Mouse (Mus musculus) c-Kit-positive CD71-positive TER-119-negative erythroid progenitor cells, embryonic 14.5 days (primary cell): Measurements from ENCODE around the gene Nkx6-2.

Source experiments
- DNase-seq: peaks from one replicate; pipeline ENCODE4 v3.0.0-alpha.2; 2013; ENCODE audit warnings: low read depth

Nkx6-2 gene

GRCm38 (mm10) chr7:139582595-139582994 is at the start of gene Nkx6-2:
Nkx6-2 (minus strand) TSS chr7:139582797.
- no peak for DNase-seq

DNA sequence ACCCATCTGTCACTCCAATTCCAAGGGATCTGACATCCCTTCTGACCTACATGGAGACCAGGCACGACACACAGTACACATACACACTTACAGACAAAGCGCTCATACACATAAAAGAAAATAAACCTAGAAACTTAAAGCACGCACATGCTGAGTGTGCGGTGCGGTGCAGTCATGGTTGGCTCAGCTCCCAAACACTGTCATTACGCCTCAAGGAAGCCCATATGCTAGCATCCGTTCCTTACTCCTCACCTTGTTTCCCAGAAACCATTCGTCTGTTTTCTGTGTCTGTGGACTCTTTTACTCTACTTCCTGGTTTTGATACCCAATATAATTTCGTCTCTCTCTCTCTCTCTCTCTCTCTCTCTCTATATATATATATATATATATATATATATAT is 42.6 kb upstream of the Nkx6-2 start:
- no peak for DNase-seq

GRCm38 (mm10) chr7:139622568-139622967 is 40.0 kb upstream of the Nkx6-2 start:
- DNase-seq, result no peak

- DNase-seq, result peak; percentile 17
Observed at GRCm38 (mm10) chr7:139615767-139616766, 33.5 kb upstream of the Nkx6-2 start.

DNA sequence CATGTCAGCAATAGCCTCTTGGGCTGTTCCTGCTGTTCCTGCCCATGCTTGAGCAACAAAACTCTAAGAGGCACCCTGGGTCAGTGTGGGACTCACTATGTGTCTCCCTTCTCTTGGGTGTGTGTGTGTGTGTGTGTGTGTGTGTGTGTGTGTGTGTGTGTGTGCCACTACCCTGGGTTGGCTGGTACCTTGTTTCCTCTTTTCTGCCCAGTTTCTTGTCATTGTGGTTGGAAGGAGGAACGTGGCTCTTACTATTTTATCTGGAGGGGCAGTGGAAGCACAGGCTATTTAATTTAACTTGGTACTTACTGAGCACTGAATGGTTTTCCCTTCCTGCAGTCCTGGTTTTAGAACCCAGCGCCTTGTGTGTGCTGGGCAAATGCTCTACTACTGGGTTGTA is 27.7 kb upstream of the Nkx6-2 start:
- DNase-seq, result no peak

GRCm38 (mm10) chr7:139595862-139596261 is 13.3 kb upstream of the Nkx6-2 start:
- no peak for DNase-seq

DNA sequence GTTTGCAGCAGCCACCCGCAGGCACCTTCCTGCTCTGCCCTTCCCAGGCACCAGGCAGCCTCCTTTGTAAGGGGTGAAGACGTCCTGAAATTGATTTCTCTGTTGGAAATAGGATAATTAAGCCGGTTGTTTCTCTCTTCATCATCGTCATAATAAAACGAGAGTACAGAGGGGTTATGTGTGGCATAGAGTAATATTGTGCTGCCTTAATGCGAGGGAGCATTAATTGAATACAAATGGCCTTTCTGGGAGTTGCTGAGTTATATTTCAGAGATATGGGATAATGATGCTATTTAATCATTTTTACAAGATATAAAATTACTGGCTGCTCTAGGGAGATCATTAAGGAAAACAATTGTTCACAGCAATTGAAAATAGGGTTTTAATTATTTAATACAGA is 12.7 kb upstream of the Nkx6-2 start:
- no peak for DNase-seq

DNA sequence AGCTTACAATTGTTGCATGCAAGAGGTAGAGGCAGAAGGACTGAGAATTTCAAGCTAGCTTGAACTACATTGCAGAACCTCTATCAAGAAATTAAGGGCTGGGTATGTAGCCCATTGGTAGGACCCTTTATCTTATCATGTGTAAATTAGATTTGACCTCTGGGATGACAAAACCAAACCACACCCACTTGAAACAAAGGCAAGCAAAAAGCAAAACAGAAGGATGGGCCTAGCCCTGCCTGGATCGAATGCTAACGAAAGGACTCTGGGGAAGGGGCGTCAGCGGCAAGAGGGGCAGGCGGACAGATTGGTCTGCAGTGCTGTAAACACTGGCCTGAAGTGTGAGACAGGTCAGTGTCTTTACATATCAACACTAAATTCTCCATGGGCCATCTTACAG is 8.7 kb upstream of the Nkx6-2 start:
- DNase-seq, result no peak

- no peak for DNase-seq
Observed at GRCm38 (mm10) chr7:139590302-139590701, 7.7 kb upstream of the Nkx6-2 start.

GRCm38 (mm10) chr7:139587919-139588318 is 5.3 kb upstream of the Nkx6-2 start:
- DNase-seq, result no peak

GRCm38 (mm10) chr7:139585183-139585821 is 2.7 kb upstream of the Nkx6-2 start:
- no peak for DNase-seq

DNA sequence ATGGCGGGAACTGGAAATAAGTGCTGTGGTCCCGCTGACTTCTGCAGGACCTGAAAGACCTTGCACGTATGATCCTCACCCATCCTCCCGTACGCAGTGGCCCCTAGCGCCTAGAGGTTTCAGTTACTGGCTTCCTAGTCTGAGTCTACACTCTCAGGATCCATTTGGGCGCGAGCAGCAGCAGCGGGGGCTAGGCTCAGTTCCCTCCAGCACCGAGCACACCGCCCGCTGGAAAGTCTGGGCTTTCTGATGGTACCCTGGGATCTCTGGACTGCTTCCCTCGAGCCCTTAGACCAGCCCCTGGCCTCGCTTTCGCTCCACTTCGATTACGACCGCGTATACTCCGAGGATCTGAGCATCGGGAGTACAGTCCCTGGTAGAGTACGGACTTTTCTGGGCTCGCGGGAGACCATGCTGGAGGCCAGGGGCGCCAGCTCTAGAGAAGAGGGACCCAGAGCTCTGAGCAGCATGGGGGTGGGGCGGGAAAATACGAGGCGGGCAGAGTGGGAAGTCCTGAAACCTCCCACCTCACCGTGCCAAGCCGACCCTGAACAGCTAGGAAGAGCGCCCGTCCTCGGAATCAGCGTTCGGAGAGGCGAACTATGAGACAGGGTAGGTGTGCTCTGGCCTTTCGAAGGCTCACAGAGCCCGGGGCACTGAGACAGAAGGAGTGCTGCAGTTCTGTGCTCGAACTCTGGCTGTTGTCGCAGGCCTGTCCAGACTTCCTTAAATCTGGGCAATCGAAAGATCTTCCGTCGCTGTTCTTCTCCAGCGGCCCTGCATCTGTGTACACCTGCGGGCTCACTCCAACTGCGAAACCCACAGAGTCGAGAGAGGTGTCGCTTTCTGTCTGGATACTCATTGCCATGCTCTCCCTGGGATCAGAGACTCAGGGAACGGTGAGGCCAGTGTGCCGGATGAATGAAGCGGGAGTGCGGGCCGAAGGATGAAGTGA is 1.9 kb upstream of the Nkx6-2 start:
- DNase-seq, result no peak

- DNase-seq, result no peak
Observed at GRCm38 (mm10) chr7:139583094-139583737, 619 bp upstream of the Nkx6-2 start.

GRCm38 (mm10) chr7:139581801-139582571 is 611 bp downstream of the Nkx6-2 start:
- DNase-seq, result no peak

DNA sequence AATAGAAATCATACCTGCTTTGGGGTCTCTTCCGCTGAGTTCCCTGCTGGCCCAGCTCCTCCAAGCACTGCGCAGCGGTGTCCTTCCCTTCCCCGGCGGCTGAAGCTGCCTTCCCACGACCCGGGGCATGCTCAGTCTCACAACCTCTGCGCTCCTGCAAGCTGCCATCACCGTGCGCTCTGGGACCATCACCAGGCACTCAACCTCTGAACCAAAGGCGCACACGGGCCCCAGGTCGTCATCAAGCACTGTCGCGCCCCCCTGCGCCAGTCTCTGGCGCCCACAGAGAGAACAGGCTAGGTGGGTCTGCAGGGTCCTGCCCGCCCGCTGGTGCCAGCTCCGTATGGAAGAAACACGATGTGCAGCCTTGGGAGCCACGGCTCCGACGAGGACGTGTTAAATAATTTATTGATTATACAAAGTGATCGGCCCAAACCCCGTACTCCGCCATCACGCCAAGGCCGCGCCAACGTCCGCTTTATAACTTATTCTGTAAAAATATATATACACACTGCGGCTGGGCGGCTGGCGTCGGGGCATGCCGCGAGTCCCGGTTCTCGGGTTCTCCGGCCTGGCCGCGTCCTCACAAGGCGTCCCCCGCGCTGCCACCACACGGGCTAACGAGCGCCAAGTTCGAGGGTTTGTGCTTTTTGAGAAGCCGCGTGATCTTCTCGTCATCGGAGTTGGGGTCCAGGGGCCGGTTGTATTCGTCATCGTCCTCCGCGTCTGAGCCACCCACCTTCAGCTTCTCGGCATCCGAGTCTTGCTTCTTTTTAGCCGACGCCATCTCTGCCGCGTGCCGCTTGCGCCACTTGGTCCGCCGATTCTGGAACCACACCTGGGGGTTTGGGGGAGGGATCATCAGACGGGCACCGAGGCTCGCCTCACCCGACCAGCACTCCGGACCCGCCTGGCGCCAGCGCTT is 1.5 kb downstream of the Nkx6-2 start:
- no peak for DNase-seq

DNA sequence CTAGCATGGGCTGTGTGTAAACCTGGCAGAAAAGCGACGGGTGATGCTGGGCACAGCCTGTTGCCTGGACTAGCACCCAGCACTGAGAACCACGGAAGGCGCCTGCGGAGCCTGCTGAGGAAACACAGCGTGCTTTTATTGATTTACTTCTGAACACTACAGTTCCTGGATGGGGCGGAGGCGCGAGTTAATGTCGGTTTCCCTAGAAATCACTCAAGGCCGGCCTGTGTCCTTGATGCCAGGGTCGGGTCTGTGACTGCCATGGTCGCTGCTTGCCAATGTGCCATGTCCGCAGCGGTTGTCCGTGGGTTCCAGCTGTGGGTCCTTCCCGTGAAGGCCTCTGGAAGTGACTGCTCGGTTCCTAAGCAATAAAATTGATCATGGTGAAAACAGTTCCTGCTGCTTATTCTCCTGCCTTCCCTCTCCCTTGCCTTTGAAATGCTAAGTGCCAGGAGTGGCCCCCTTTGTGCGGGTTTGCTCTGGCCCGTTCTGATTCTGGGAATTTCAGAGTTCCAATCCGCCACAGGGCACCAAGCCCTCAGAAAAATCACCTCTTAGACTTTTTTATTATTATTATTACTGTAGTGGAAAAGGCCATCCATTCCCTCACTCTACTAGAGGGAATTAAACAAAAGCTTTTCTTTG is 3.2 kb downstream of the Nkx6-2 start:
- no peak for DNase-seq

- no peak for DNase-seq
Observed at GRCm38 (mm10) chr7:139576064-139576686, 6.4 kb downstream of the Nkx6-2 start.

GRCm38 (mm10) chr7:139572665-139573064 is 9.9 kb downstream of the Nkx6-2 start:
- DNase-seq, result no peak

- DNase-seq, result no peak
Observed at GRCm38 (mm10) chr7:139570788-139571187, 11.8 kb downstream of the Nkx6-2 start.
